In genomic region chr3:130180181-130180940, GRCm38 (mm10) we compare ENCODE assay signal across 7 mouse cellular contexts. TPM values are rescaled to one million over a fixed set of nuclear protein-coding genes. Genes with fewer than 3 reads are reported as not detected.
DNase-seq lines count a peak whose midpoint lies in the region; ATAC-seq lines count a peak whose summit lies in the region.

No protein-coding gene starts in this region.

- H3K36me3 ChIP-seq in forebrain, embryonic 11.5 days (ENCODE audit: control insufficient read depth, insufficient read depth, low read length) = no peaks in the 10 kb centered on the region
- H3K36me3 ChIP-seq in heart, embryonic 14.5 days (ENCODE audit: control insufficient read depth, insufficient read depth, low read length) = no peaks in the 10 kb centered on the region
- no peaks in the 10 kb centered on the region for H3K36me3 ChIP-seq in kidney, embryonic 16.5 days (ENCODE audit: insufficient read depth, low read length)
- H3K36me3 ChIP-seq in limb, embryonic 15.5 days = no peaks in the 10 kb centered on the region
- H3K36me3 ChIP-seq in midbrain, embryonic 15.5 days (replicated peaks) = no peaks in the 10 kb centered on the region

- H3K9ac ChIP-seq in forebrain, embryonic 11.5 days (ENCODE audit: low read length) = peak overlapping the region; percentile 51
- H3K9ac ChIP-seq in heart, embryonic 14.5 days (ENCODE audit: low read length) = peak overlapping the region; percentile 71
- H3K9ac ChIP-seq in kidney, embryonic 16.5 days (replicated peaks; ENCODE audit: low read length) = peak overlapping the region; percentile 71
- peak overlapping the region; percentile 48 for H3K9ac ChIP-seq in limb, embryonic 15.5 days
- peak overlapping the region; percentile 56 for H3K9ac ChIP-seq in midbrain, embryonic 15.5 days

- H3K27ac ChIP-seq in forebrain, embryonic 11.5 days (ENCODE audit: low read depth, low read length) = no peak overlapping the region
- H3K27ac ChIP-seq in heart, embryonic 14.5 days (replicated peaks in 1 of 2; ENCODE audit: control insufficient read depth in 1 of 2, insufficient read depth in 1 of 2, low read depth in 2 of 2, low read length in 2 of 2) = peak overlapping the region; percentile 65 to 72
- H3K27ac ChIP-seq in kidney, embryonic 16.5 days (ENCODE audit: low read length) = peak overlapping the region; percentile 86; the same call in 1 of the 2 replicates
- peak overlapping the region; percentile 90 for H3K27ac ChIP-seq in limb, embryonic 15.5 days
- peak overlapping the region; percentile 74 for H3K27ac ChIP-seq in midbrain, embryonic 15.5 days

- peaks cover 3% of the 10 kb centered on the region; the same call in 1 of the 2 replicates for H3K4me1 ChIP-seq in forebrain, embryonic 11.5 days (replicated peaks; ENCODE audit: control insufficient read depth, insufficient read depth, low read length)
- peaks cover 0 to 3% of the 10 kb centered on the region in 2 experiments; a peak in 1 of 4 replicates for H3K4me1 ChIP-seq in heart, embryonic 14.5 days (ENCODE audit: control insufficient read depth in 2 of 2, insufficient read depth in 2 of 2, low read length in 2 of 2)
- peaks cover 8% of the 10 kb centered on the region; the same call in 1 of the 2 replicates for H3K4me1 ChIP-seq in kidney, embryonic 16.5 days (ENCODE audit: insufficient read depth, low read length)
- peaks cover 15% of the 10 kb centered on the region; the same call in 1 of the 2 replicates for H3K4me1 ChIP-seq in limb, embryonic 15.5 days
- H3K4me1 ChIP-seq in midbrain, embryonic 15.5 days = peaks cover 19% of the 10 kb centered on the region

- peak; percentile 83 for DNase-seq in brain, adult 2 months (ENCODE audit: low read depth, low spot score)
- peak; percentile 81 for DNase-seq in forebrain, embryonic 11.5 days (ENCODE audit: low spot score)
- DNase-seq in spleen, postnatal 4 days (ENCODE audit: low spot score in 2 of 2) = peak; percentile 45 to 63

- peak overlapping the region; percentile 91 for H3K4me2 ChIP-seq in forebrain, embryonic 11.5 days (ENCODE audit: low read depth, low read length, severe bottlenecking)
- peak overlapping the region; percentile 100 for H3K4me2 ChIP-seq in heart, embryonic 14.5 days (ENCODE audit: low read length)
- H3K4me2 ChIP-seq in kidney, embryonic 16.5 days (replicated peaks; ENCODE audit: low read depth, low read length) = peak overlapping the region; percentile 97
- peak overlapping the region; percentile 87 for H3K4me2 ChIP-seq in limb, embryonic 15.5 days
- peak overlapping the region; percentile 84 for H3K4me2 ChIP-seq in midbrain, embryonic 15.5 days

- H3K27me3 ChIP-seq in forebrain, embryonic 11.5 days (ENCODE audit: control insufficient read depth, insufficient read depth, low read length) = peaks cover 3% of the 10 kb centered on the region
- H3K27me3 ChIP-seq in heart, embryonic 14.5 days (ENCODE audit: control insufficient read depth, insufficient read depth, low read length) = no peaks in the 10 kb centered on the region
- H3K27me3 ChIP-seq in kidney, embryonic 16.5 days (ENCODE audit: insufficient read depth, low read length) = peaks cover 5% of the 10 kb centered on the region
- no peaks in the 10 kb centered on the region for H3K27me3 ChIP-seq in limb, embryonic 15.5 days
- no peaks in the 10 kb centered on the region for H3K27me3 ChIP-seq in midbrain, embryonic 15.5 days (replicated peaks)

- 0% methylated on average over 40 of the region's 40 CpGs for WGBS in forebrain, embryonic 11.5 days
- under 1% methylated on average over 40 of the region's 40 CpGs for WGBS in heart, embryonic 14.5 days
- under 1% methylated on average over 37 of the region's 40 CpGs for WGBS in kidney, embryonic 16.5 days
- whole genome bisulfite sequencing in limb, embryonic 15.5 days = under 1% methylated on average over 40 of the region's 40 CpGs
- under 1% methylated on average over 40 of the region's 40 CpGs for WGBS in midbrain, embryonic 15.5 days

- peak; percentile 96 for ATAC-seq in forebrain, embryonic 11.5 days (replicated peaks; ENCODE audit: low FRiP score)
- ATAC-seq in heart, embryonic 14.5 days (ENCODE audit: insufficient number of reproducible peaks, insufficient read depth, low FRiP score, low read depth) = peak; percentile 92
- ATAC-seq in kidney, embryonic 16.5 days (ENCODE audit: low FRiP score, low TSS enrichment) = peak; percentile 98
- ATAC-seq in limb, embryonic 15.5 days (ENCODE audit: insufficient number of reproducible peaks, low FRiP score, low TSS enrichment, low read depth) = peak; percentile 91
- ATAC-seq in midbrain, embryonic 15.5 days (replicated peaks) = peak; percentile 95

- H3K4me3 ChIP-seq in forebrain, embryonic 11.5 days (ENCODE audit: low read depth, low read length) = peak overlapping the region; percentile 37
- H3K4me3 ChIP-seq in heart, embryonic 14.5 days (ENCODE audit: control insufficient read depth in 1 of 2, insufficient read depth in 1 of 2, low read depth in 1 of 2, low read length in 2 of 2) = peak overlapping the region; percentile 51 to 75
- peak overlapping the region; percentile 54 for H3K4me3 ChIP-seq in kidney, embryonic 16.5 days (ENCODE audit: low read length)
- peak overlapping the region; percentile 54 for H3K4me3 ChIP-seq in limb, embryonic 15.5 days
- H3K4me3 ChIP-seq in midbrain, embryonic 15.5 days = peak overlapping the region; percentile 48

- H3K9me3 ChIP-seq in forebrain, embryonic 11.5 days (ENCODE audit: control insufficient read depth, low read length) = no peaks in the 10 kb centered on the region
- H3K9me3 ChIP-seq in heart, embryonic 14.5 days (ENCODE audit: control insufficient read depth, low read length) = no peaks in the 10 kb centered on the region
- no peaks in the 10 kb centered on the region for H3K9me3 ChIP-seq in kidney, embryonic 16.5 days (ENCODE audit: low read length)
- H3K9me3 ChIP-seq in limb, embryonic 15.5 days = no peaks in the 10 kb centered on the region
- H3K9me3 ChIP-seq in midbrain, embryonic 15.5 days = no peaks in the 10 kb centered on the region

RNA-seq across cellular contexts. Expression of gene Col25a1, which starts 49.1 kb away (rescaled TPM):
- polyA plus RNA-seq in forebrain, embryonic 11.5 days (2014; fragmentation: Nextera tagmentation; extraction: Ambion mirVana) = 2.1 and 2.4 TPM in 2 replicates
- 2.0 and 2.3 TPM in 2 replicates for polyA plus RNA-seq in heart, embryonic 14.5 days (2014; fragmentation: Nextera tagmentation; extraction: Ambion mirVana)
- 4.2 and 4.9 TPM in 2 replicates for polyA plus RNA-seq in kidney, embryonic 16.5 days (2015; fragmentation: Nextera tagmentation; extraction: Ambion mirVana)
- polyA plus RNA-seq in limb, embryonic 15.5 days (2015; fragmentation: Nextera tagmentation; extraction: Ambion mirVana) = 6.8 and 7.5 TPM in 2 replicates
- polyA plus RNA-seq in midbrain, embryonic 15.5 days (2015; fragmentation: Nextera tagmentation; extraction: Ambion mirVana) = 14.4 and 15.3 TPM in 2 replicates
